Mouse (Mus musculus): Measurements from ENCODE around the gene Lrrc2. TPM values are rescaled to one million over a fixed set of nuclear protein-coding genes. Genes with fewer than 3 reads are reported as not detected.

Lrrc2 gene
- polyA plus RNA-seq (2015; fragmentation: Nextera tagmentation; extraction: Ambion mirVana) = 0.56 and 0.96 TPM in 2 replicates

DNA sequence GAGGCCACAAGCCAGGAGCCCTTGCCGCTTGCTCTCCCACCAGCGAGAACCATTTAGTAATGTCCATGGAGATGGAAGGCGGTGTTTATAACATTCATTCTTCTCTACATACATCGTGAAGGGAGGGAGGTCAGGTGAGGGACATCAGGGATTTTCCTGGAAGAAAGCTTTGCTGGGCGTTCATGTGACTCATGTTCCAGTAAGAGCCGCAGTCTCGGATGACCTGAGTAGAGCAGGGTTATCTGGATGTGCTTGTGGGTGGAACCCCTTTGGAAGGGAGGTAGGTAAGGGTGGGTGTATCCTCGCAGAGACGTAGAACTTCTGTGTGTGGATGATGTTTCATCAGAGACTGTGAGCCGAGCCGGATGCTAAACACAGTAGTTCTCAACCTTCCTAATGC is at the start of gene Lrrc2:
Lrrc2 (plus strand) TSS at position 149 of the 400 bp plus-strand sequence.
- no peak for ATAC-seq (ENCODE audit: low FRiP score)
- Histone ChIP-seq H3K4me3 (no peak within 1 kb of the TSS), H3K9me3 (no peaks in the 10 kb centered on the region), H3K27me3 (peaks cover 55% of the 10 kb centered on the region), H3K27ac (no peak within 1 kb of the TSS), H3K9ac (no peak within 1 kb of the TSS), H3K36me3 (no peaks in the 10 kb centered on the region), H3K4me2 (no peak within 1 kb of the TSS), H3K4me1 (replicated peaks) (peaks cover 25% of the 10 kb centered on the region)
- WGBS = 91% methylated on average over 11 of the region's 11 CpGs

- no peaks in the 10 kb centered on the region for H3K27me3 ChIP-seq
- H3K27ac ChIP-seq = no peak overlapping the region
- no peak overlapping the region for H3K4me2 ChIP-seq
- no peak for ATAC-seq (ENCODE audit: low FRiP score)
- H3K4me3 ChIP-seq = no peak overlapping the region
- no peak overlapping the region for H3K9ac ChIP-seq
- no peaks in the 10 kb centered on the region for H3K9me3 ChIP-seq
- H3K4me1 ChIP-seq (replicated peaks) = no peaks in the 10 kb centered on the region
- WGBS = 85% methylated on average over 4 of the region's 4 CpGs
- no peaks in the 10 kb centered on the region for H3K36me3 ChIP-seq
Observed at GRCm38 (mm10) chr9:110902271-110902670, 49.1 kb upstream of the Lrrc2 start.

DNA sequence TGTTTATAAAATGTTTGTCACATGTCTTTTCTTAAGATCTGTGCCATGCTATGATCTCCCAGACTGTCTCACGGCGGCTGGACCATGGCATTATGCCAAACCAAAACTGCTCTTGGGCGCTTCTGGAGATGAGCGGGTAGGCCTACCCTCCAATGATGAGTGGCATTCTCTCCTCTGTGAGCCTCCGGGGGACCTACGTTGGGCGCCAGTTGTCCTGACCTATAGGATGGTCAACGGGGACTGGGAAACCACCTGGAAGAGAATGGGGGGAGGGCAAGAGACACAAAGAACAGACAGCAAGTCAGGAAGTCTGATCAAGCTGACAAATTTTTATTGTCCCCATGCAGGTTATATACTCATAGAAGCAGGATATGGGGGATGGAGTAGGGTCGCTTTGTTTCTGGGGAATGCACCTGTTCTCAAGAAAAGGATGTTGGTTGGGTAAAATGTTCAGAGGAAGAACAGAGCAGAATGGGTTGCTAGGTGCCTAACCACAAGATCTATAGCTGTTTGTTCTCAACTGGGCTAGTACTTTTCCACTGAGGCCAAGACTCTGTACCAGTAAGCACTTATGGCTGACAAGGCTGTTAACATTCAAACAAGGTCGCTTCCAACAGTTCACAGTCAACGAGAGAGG is 44.0 kb upstream of the Lrrc2 start:
- Histone ChIP-seq H3K4me3 (no peak overlapping the region), H3K4me2 (no peak overlapping the region), H3K27ac (no peak overlapping the region), H3K36me3 (no peaks in the 10 kb centered on the region), H3K9me3 (no peaks in the 10 kb centered on the region), H3K27me3 (no peaks in the 10 kb centered on the region), H3K4me1 (replicated peaks) (no peaks in the 10 kb centered on the region; the same call in 1 of the 2 replicates), H3K9ac (no peak overlapping the region)
- WGBS = 95% methylated on average over 11 of the region's 11 CpGs
- no peak for ATAC-seq (ENCODE audit: low FRiP score)

DNA sequence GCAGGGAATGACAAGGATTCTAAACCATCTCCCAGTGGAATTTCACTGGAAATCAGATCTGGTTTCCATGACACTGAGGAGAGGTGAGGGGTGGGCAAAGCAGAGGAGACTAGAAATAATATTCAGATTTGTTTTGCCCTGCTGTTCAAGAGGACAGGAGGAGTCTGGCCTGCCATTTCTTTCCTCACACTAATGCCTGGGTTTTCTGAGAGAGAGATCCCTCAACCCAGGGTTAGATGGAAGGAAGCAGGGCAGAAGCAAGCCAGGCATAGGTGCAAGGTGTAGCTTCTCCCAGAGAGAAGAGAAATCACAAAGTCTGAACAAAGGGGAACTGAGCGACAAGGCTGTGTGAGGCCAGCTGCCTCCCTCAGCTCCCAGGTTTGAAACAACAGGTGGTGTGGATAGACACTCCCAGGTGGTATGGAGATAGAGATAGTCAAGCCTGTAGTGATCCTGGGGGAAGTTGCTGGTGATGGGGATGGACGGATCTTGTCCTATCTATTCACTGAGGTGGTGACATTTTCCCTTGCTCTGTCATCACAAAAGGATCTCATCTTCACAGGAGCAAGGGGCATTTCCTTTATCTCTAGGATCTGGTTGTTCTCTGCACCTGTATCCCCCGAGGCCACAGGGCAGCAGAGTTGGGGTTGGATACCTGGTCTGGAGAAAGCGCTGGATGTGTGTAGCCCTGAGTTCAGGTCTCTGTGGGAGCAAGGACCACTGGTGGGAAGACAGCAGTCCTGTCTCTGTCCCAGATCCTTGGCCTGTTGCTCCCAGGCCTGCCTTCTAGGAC is 43.3 kb upstream of the Lrrc2 start:
- Histone ChIP-seq H3K27ac (no peak overlapping the region), H3K4me3 (no peak overlapping the region), H3K4me1 (replicated peaks) (no peaks in the 10 kb centered on the region; the same call in 1 of the 2 replicates), H3K36me3 (no peaks in the 10 kb centered on the region), H3K4me2 (no peak overlapping the region), H3K27me3 (no peaks in the 10 kb centered on the region), H3K9ac (no peak overlapping the region), H3K9me3 (no peaks in the 10 kb centered on the region)
- WGBS = 92% methylated on average over 4 of the region's 4 CpGs
- no peak for ATAC-seq (ENCODE audit: low FRiP score)

- no peaks in the 10 kb centered on the region for H3K36me3 ChIP-seq
- 95% methylated on average over 3 of the region's 3 CpGs for whole genome bisulfite sequencing
- H3K4me1 ChIP-seq (replicated peaks) = no peaks in the 10 kb centered on the region; the same call in 1 of the 2 replicates
- no peak overlapping the region for H3K9ac ChIP-seq
- no peak for ATAC-seq (ENCODE audit: low FRiP score)
- no peaks in the 10 kb centered on the region for H3K9me3 ChIP-seq
- no peaks in the 10 kb centered on the region for H3K27me3 ChIP-seq
- no peak overlapping the region for H3K4me2 ChIP-seq
- no peak overlapping the region for H3K27ac ChIP-seq
- no peak overlapping the region for H3K4me3 ChIP-seq
Observed at GRCm38 (mm10) chr9:110908631-110909016, 42.7 kb upstream of the Lrrc2 start.

DNA sequence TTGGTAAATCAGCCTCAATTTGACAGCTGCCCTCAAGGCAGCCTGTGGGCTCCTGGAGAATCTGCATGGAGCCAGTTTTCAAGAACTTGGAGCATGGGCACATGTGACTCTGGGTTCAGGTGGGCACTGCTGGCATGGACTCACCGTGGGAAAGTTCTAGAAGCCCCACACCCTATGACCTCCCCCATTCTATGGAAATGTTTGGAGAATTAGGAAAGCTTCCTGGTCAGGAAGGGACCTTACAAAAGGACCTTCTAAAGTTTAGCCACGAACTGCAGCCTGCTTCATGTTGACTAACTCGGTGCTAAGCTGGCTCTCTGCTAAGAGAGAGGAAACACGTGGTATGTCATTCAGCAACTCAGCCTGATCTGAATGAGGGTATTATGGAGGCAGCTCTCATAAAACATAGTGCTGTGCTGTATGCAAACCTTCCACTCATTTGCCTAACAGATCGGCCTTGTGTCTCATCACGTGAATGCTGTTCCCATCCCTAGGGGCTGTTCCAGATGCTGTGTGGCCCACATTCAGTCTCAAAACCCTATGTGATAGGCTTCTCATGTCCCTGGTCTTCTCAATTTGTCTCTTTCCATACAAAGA is 41.9 kb upstream of the Lrrc2 start:
- no peak overlapping the region for H3K9ac ChIP-seq
- no peak for ATAC-seq (ENCODE audit: low FRiP score)
- H3K4me2 ChIP-seq = no peak overlapping the region
- no peaks in the 10 kb centered on the region for H3K9me3 ChIP-seq
- no peaks in the 10 kb centered on the region for H3K27me3 ChIP-seq
- H3K27ac ChIP-seq = no peak overlapping the region
- 78% methylated on average over 6 of the region's 6 CpGs for WGBS
- no peaks in the 10 kb centered on the region; the same call in 1 of the 2 replicates for H3K4me1 ChIP-seq (replicated peaks)
- H3K4me3 ChIP-seq = no peak overlapping the region
- no peaks in the 10 kb centered on the region for H3K36me3 ChIP-seq

DNA sequence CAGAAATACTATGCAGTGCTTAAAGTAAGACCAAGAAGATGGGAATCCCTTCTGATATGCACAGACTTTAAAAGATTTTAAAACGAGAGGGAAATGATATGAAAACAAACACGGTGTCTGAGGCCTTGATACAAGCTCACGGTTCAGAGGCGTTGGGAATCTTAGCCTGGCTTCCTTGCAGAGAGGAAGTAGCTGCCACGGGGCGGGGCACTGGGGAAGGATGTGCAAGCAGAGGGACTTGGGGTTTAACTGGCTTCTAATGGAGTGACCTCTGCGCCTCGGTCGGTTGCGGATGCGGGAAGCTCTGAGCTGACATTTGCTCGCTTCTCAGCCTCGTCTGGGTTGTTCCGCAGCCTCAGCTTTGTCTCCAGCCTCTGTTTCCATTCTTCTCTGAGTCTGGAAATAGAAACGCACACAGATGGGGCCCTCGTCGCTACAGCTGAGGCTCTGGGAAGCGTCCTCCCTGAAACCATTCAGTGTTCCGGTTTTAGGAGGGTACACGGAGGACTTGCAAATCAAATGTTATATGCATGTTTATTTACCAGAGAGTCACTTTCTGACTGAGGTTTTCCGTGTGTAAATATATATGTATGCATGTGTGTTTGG is 36.6 kb upstream of the Lrrc2 start:
- Histone ChIP-seq H3K36me3 (no peaks in the 10 kb centered on the region), H3K27ac (no peak overlapping the region)
- 53% methylated on average over 21 of the region's 21 CpGs for WGBS

DNA sequence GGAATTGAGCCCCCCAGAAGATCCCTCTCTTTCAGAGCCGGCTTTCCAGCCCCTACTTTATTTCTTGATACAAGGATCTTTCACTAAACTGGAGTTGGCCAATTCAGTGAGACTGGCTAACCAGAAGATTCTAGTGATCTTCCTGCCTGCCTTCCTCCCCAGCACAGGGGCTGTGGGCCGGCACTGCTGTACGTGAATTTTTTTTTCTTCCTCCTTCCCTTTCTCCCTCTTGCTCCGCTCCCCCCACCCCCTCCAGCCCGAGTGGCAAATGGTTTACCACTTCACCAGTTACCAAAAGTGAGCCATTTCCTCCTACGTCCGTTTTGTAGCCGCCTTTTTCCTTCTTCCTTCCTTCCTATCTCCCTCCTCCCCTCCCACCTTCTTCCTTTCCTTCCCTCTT is 35.9 kb upstream of the Lrrc2 start:
- no peak for ATAC-seq (ENCODE audit: low FRiP score)
- Histone ChIP-seq H3K4me3 (no peak overlapping the region), H3K9ac (no peak overlapping the region), H3K36me3 (no peaks in the 10 kb centered on the region), H3K4me1 (replicated peaks) (no peaks in the 10 kb centered on the region), H3K4me2 (no peak overlapping the region), H3K27ac (no peak overlapping the region), H3K9me3 (no peaks in the 10 kb centered on the region), H3K27me3 (no peaks in the 10 kb centered on the region)
- 76% methylated on average over 8 of the region's 8 CpGs for WGBS

More for the DNA sequence above, 36.6 kb upstream of the Lrrc2 start:
- Histone ChIP-seq H3K27me3 (no peaks in the 10 kb centered on the region), H3K9me3 (no peaks in the 10 kb centered on the region), H3K4me1 (replicated peaks) (no peaks in the 10 kb centered on the region; the same call in 1 of the 2 replicates), H3K4me2 (no peak overlapping the region), H3K4me3 (no peak overlapping the region), H3K9ac (no peak overlapping the region)
- no peak for ATAC-seq (ENCODE audit: low FRiP score)

GRCm38 (mm10) chr9:110916786-110917185 is 34.6 kb upstream of the Lrrc2 start, which contains the start of gene Fam240a:
TSS of gene Fam240a (minus strand) at chr9:110916861.
- H3K4me1 ChIP-seq (replicated peaks) = peaks cover 6% of the 10 kb centered on the region; the same call in 1 of the 2 replicates
- no peaks in the 10 kb centered on the region for H3K36me3 ChIP-seq
- no peak for ATAC-seq (ENCODE audit: low FRiP score)
- H3K4me2 ChIP-seq = no peak within 1 kb of the TSS
- WGBS = 91% methylated on average over 7 of the region's 7 CpGs
- H3K9me3 ChIP-seq = no peaks in the 10 kb centered on the region
- no peak within 1 kb of the TSS for H3K27ac ChIP-seq
- H3K9ac ChIP-seq = no peak within 1 kb of the TSS
- H3K27me3 ChIP-seq = no peaks in the 10 kb centered on the region
- no peak within 1 kb of the TSS for H3K4me3 ChIP-seq

DNA sequence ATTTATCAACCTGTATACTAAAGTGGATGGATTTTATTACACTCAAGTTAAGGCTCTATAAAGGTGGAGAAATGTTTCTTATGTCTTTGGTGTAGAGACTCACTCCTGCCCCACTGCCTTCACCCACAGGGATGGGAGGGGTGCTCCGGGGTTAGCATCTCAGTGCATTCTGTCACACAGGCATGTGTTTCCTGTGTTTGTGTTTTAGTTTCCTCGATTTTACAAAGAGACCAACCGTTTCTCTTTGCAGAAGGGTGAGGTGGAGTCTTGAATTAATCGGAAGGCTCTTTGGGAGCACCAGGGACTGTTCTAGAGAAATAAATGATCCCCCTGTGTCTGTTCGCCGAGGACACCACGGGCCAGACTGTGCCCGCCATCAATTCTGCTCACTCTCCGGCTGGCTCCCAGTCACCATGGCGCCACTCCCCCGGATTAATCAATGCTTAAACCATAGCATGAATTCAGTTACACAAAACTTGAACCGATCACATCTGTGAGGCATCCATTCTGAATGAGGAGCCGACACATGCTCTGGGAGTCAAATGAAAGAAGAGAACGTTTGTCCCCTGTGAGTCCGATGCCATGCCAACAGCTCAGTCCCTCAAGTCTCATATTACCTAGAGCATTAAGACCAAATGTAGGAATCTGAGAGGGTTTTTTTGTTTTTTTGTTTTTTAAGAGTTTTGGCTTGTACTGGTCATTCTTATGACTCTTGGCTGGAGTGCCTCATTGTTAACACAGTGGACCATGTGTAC is 30.5 kb upstream of the Lrrc2 start:
- no peak overlapping the region for H3K9ac ChIP-seq
- peaks cover 6% of the 10 kb centered on the region; the same call in 1 of the 2 replicates for H3K4me1 ChIP-seq (replicated peaks)
- H3K4me2 ChIP-seq = 0 out of 2 replicates have a peak overlapping the region, but pooled peaks have one; percentile 6
- no peaks in the 10 kb centered on the region for H3K36me3 ChIP-seq
- H3K27ac ChIP-seq = no peak overlapping the region
- no peaks in the 10 kb centered on the region for H3K9me3 ChIP-seq
- ATAC-seq (ENCODE audit: low FRiP score) = no peak
- no peaks in the 10 kb centered on the region for H3K27me3 ChIP-seq
- no peak overlapping the region for H3K4me3 ChIP-seq
- 48% methylated on average over 15 of the region's 15 CpGs for WGBS

DNA sequence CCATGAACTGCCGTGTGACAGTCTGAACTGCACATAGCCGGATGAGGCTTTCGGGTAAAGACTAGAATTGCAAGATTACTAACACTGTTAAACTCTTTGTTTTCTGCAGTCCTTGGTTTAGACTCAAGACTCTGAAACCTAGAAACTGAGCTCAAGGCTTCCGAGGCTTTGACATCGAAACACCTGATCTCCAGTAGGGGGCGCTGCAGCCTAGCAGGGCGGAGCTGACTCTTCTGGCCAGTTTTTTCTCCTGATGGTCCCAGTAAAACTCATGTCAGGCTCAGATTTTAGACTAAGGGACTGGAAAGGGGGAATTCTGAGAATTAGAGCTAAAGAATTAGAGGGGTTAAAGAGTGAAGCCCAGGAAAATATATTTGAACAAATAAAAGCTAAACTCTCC is 28.6 kb upstream of the Lrrc2 start:
- no peak for ATAC-seq (ENCODE audit: low FRiP score)
- Histone ChIP-seq H3K27ac (no peak overlapping the region), H3K9ac (no peak overlapping the region), H3K4me3 (no peak overlapping the region), H3K27me3 (no peaks in the 10 kb centered on the region), H3K4me1 (replicated peaks) (peaks cover 6% of the 10 kb centered on the region; the same call in 1 of the 2 replicates), H3K9me3 (no peaks in the 10 kb centered on the region), H3K4me2 (no peak overlapping the region), H3K36me3 (no peaks in the 10 kb centered on the region)
- WGBS = 21% methylated on average over 7 of the region's 7 CpGs

Data from hindbrain, embryonic 13.5 days (tissue).